ENCODE assay signal across 10 mouse cellular contexts in genomic region chr14:55898947-55899346, GRCm38 (mm10). TPM values are rescaled to one million over a fixed set of nuclear protein-coding genes. Genes with fewer than 3 reads are reported as not detected.
DNase-seq lines count a peak whose midpoint lies in the region; ATAC-seq and TF ChIP-seq lines count a peak whose summit lies in the region.
"Had no signal": no experiment of that assay in that cellular context is flagged by ENCODE, and none has a peak within 500 bp of the region (broad histone marks: within the 10 kb centered on the region; RNA-seq: fewer than 3 reads in every experiment).

No protein-coding gene starts in this region.

- TF ChIP-seq EP300 in liver, postnatal 0 days (IDR thresholded peaks at IDR 0.05; ENCODE audit: low read depth) = no peak

- H3K4me3 ChIP-seq in heart, embryonic 11.5 days (ENCODE audit: low read depth, low read length) = no peak overlapping the region
- peak overlapping the region; percentile 53; the same call in 1 of the 2 replicates for H3K4me3 ChIP-seq in cortical plate, adult 2 months (ENCODE audit: insufficient read depth, low read length)
- H3K4me3 ChIP-seq in forebrain, postnatal 0 days (ENCODE audit: low read depth, low read length) = peak overlapping the region; percentile 52; the same call in 1 of the 2 replicates
- H3K4me3 ChIP-seq in liver, postnatal 0 days (ENCODE audit: low read depth, low read length) = no peak overlapping the region

- H3K4me1 ChIP-seq in heart, embryonic 11.5 days (ENCODE audit: control insufficient read depth, insufficient read depth, low read length) = peaks cover 7% of the 10 kb centered on the region
- H3K4me1 ChIP-seq in cortical plate, adult 2 months (ENCODE audit: control insufficient read depth, insufficient read depth, low read length) = no peaks in the 10 kb centered on the region
- H3K4me1 ChIP-seq in forebrain, postnatal 0 days (ENCODE audit: insufficient read depth) = 0 out of 2 replicates have a peak, but pooled peaks cover 6% of the 10 kb centered on the region
- peaks cover 17% of the 10 kb centered on the region for H3K4me1 ChIP-seq in liver, postnatal 0 days (ENCODE audit: insufficient read depth)

- no peak overlapping the region for H3K27ac ChIP-seq in heart, embryonic 11.5 days (ENCODE audit: low read depth, low read length)
- no peak overlapping the region for H3K27ac ChIP-seq in cortical plate, adult 2 months (ENCODE audit: insufficient read depth, low read length)
- no peak overlapping the region for H3K27ac ChIP-seq in forebrain, postnatal 0 days (ENCODE audit: low read depth, low read length)
- no peak overlapping the region for H3K27ac ChIP-seq in liver, postnatal 0 days (ENCODE audit: low read depth)

- H3K4me2 ChIP-seq in heart, embryonic 11.5 days = peak overlapping the region; percentile 93
- H3K4me2 ChIP-seq in forebrain, postnatal 0 days (ENCODE audit: low read depth) = peak overlapping the region; percentile 95; the same call in 1 of the 2 replicates
- H3K4me2 ChIP-seq in liver, postnatal 0 days (ENCODE audit: low read depth, low read length) = peak overlapping the region; percentile 85

- H3K36me3 ChIP-seq in heart, embryonic 11.5 days (ENCODE audit: control insufficient read depth, insufficient read depth, low read length) = peaks cover 19% of the 10 kb centered on the region
- peaks cover 43% of the 10 kb centered on the region for H3K36me3 ChIP-seq in forebrain, postnatal 0 days (ENCODE audit: insufficient read depth)
- H3K36me3 ChIP-seq in liver, postnatal 0 days (replicated peaks; ENCODE audit: insufficient read depth, low read length) = peaks cover 31% of the 10 kb centered on the region

- H3K27me3 ChIP-seq in heart, embryonic 11.5 days (ENCODE audit: control insufficient read depth, insufficient read depth, low read length) = no peaks in the 10 kb centered on the region
- no peaks in the 10 kb centered on the region for H3K27me3 ChIP-seq in forebrain, postnatal 0 days (ENCODE audit: insufficient read depth, low read length)
- H3K27me3 ChIP-seq in liver, postnatal 0 days (ENCODE audit: insufficient read depth, low read length) = no peaks in the 10 kb centered on the region

- ATAC-seq in heart, embryonic 11.5 days (replicated peaks; ENCODE audit: insufficient number of reproducible peaks, low FRiP score, low TSS enrichment) = no peak
- ATAC-seq in forebrain, postnatal 0 days = no peak
- ATAC-seq in liver, postnatal 0 days = no peak

- WGBS in heart, embryonic 11.5 days (ENCODE audit: insufficient replicate concordance) = 89% methylated on average over 7 of the region's 7 CpGs
- 89% methylated on average over 7 of the region's 7 CpGs for WGBS in forebrain, postnatal 0 days
- 85% methylated on average over 7 of the region's 7 CpGs for WGBS in liver, postnatal 0 days (ENCODE audit: insufficient replicate concordance)

- no peak for DNase-seq in heart, postnatal 4 days
- DNase-seq in forebrain, postnatal 0 days = no peak
- DNase-seq in liver, postnatal 0 days = no peak
- no peak for DNase-seq in left cerebral cortex, postnatal 10 days (ENCODE audit: extremely low spot score in 1 of 2, low spot score in 2 of 2)
- no peak for DNase-seq in left cerebral cortex, postnatal 4 days
- DNase-seq in adrenal gland, postnatal 14 days = no peak

- no peak for TF ChIP-seq CTCF in cortical plate, adult 2 months (IDR thresholded peaks at IDR 0.05; ENCODE audit: extremely low read depth, insufficient read depth, low read length)
- no peak for TF ChIP-seq CTCF in forebrain, postnatal 0 days (IDR thresholded peaks at IDR 0.05; ENCODE audit: low read depth)
- no peak for TF ChIP-seq CTCF in liver, postnatal 0 days (IDR thresholded peaks at IDR 0.05; ENCODE audit: low read depth)

- 0 out of 2 replicates have a peak, but pooled peaks have one; percentile 10 for TF ChIP-seq POLR2A in cortical plate, adult 2 months (IDR thresholded peaks at IDR 0.05; ENCODE audit: extremely low read depth, insufficient read depth, low read length)

- H3K9me3 ChIP-seq in heart, embryonic 11.5 days (replicated peaks; ENCODE audit: control insufficient read depth, low read length) = no peaks in the 10 kb centered on the region
- no peaks in the 10 kb centered on the region for H3K9me3 ChIP-seq in forebrain, postnatal 0 days (ENCODE audit: low read length)
- no peaks in the 10 kb centered on the region for H3K9me3 ChIP-seq in liver, postnatal 0 days (ENCODE audit: low read length)
- H3K9me3 ChIP-seq: G1E had no signal

- no peak overlapping the region for H3K9ac ChIP-seq in heart, embryonic 11.5 days (ENCODE audit: low read depth, low read length)
- no peak overlapping the region; the same call in 1 of the 2 replicates for H3K9ac ChIP-seq in forebrain, postnatal 0 days
- H3K9ac ChIP-seq in liver, postnatal 0 days (replicated peaks) = no peak overlapping the region

- intact Hi-C loops in left cerebral cortex, postnatal 10 days (cut with DNase I) = no loop called here
- intact Hi-C loops in left cerebral cortex, postnatal 4 days (cut with DNase I) = no loop called here

RNA-seq across cellular contexts. Expression of gene Sdr39u1, which starts 1.1 kb away (rescaled TPM):
- polyA plus RNA-seq in heart, embryonic 11.5 days (2014; fragmentation: Nextera tagmentation; extraction: Ambion mirVana) = 36.9 and 42.2 TPM in 2 replicates
- total RNA-seq in heart, postnatal 4 days (2021) = 10 to 100 TPM; 57.0 to 61.3 TPM
- 147 and 150 TPM in 2 replicates for polyA plus RNA-seq in cortical plate, adult 2 months (2012; rRNA removed)
- total RNA-seq in forebrain, postnatal 0 days (2014; rRNA removed) = 96.2 and 103 TPM in 2 replicates
- 131 and 132 TPM in 2 replicates for polyA plus RNA-seq in forebrain, postnatal 0 days (2015; fragmentation: Nextera tagmentation; extraction: Ambion mirVana)
- polyA plus RNA-seq in liver, postnatal 0 days (2015; fragmentation: Nextera tagmentation; extraction: Ambion mirVana) = 26.2 and 26.9 TPM in 2 replicates
- 10 to 100 TPM; 90.4 to 96.1 TPM for total RNA-seq in left cerebral cortex, postnatal 10 days (2021)
- 10 to 100 TPM; 63.1 to 75.9 TPM for total RNA-seq in left cerebral cortex, postnatal 4 days (2021)
- 83.3 and 100 TPM in 2 replicates for total RNA-seq in adrenal gland, postnatal 14 days (2021)
- polyA plus RNA-seq: G1E had no signal

RNA-seq across cellular contexts. Expression of gene Khnyn, which starts 14.2 kb away (rescaled TPM):
- polyA plus RNA-seq in heart, embryonic 11.5 days (2014; fragmentation: Nextera tagmentation; extraction: Ambion mirVana) = 6.0 and 8.9 TPM in 2 replicates
- total RNA-seq in heart, postnatal 4 days (2021) = 10 to 100 TPM; 11.6 to 12.0 TPM
- 11.4 TPM in 2 replicates for polyA plus RNA-seq in cortical plate, adult 2 months (2012; rRNA removed)
- 13.6 and 20.0 TPM in 2 replicates for total RNA-seq in forebrain, postnatal 0 days (2014; rRNA removed)
- 3.2 and 5.3 TPM in 2 replicates for polyA plus RNA-seq in forebrain, postnatal 0 days (2015; fragmentation: Nextera tagmentation; extraction: Ambion mirVana)
- polyA plus RNA-seq in liver, postnatal 0 days (2015; fragmentation: Nextera tagmentation; extraction: Ambion mirVana) = 4.6 and 5.2 TPM in 2 replicates
- total RNA-seq in left cerebral cortex, postnatal 10 days (2021) = 10 to 100 TPM in 1 of 2 experiments, 1 to 10 TPM in 1; 9.8 to 11.3 TPM
- 10 to 100 TPM; 12.5 to 13.4 TPM for total RNA-seq in left cerebral cortex, postnatal 4 days (2021)
- 19.2 and 23.8 TPM in 2 replicates for total RNA-seq in adrenal gland, postnatal 14 days (2021)

RNA-seq across cellular contexts. Expression of gene Cbln3, which starts 14.8 kb away (rescaled TPM):
- polyA plus RNA-seq in heart, embryonic 11.5 days (2014; fragmentation: Nextera tagmentation; extraction: Ambion mirVana) = 0.30 and 0.42 TPM in 2 replicates
- under 1 TPM; 0.62 to 0.65 TPM for total RNA-seq in heart, postnatal 4 days (2021)
- 0.42 and 0.68 TPM in 2 replicates for polyA plus RNA-seq in cortical plate, adult 2 months (2012; rRNA removed)
- 0.29 and 0.46 TPM in 2 replicates for total RNA-seq in forebrain, postnatal 0 days (2014; rRNA removed)
- polyA plus RNA-seq in forebrain, postnatal 0 days (2015; fragmentation: Nextera tagmentation; extraction: Ambion mirVana) = 0.24 and 0.33 TPM in 2 replicates
- 0.29 and 0.40 TPM in 2 replicates for polyA plus RNA-seq in liver, postnatal 0 days (2015; fragmentation: Nextera tagmentation; extraction: Ambion mirVana)
- total RNA-seq in left cerebral cortex, postnatal 10 days (2021) = under 1 TPM; 0.28 to 0.65 TPM
- under 1 TPM; 0.44 to 0.74 TPM for total RNA-seq in left cerebral cortex, postnatal 4 days (2021)
- 0.11 and 0.34 TPM in 2 replicates for total RNA-seq in adrenal gland, postnatal 14 days (2021)

RNA-seq across cellular contexts. Expression of gene Nynrin, which starts 45.1 kb away (rescaled TPM):
- polyA plus RNA-seq in heart, embryonic 11.5 days (2014; fragmentation: Nextera tagmentation; extraction: Ambion mirVana) = 12.5 and 20.3 TPM in 2 replicates
- total RNA-seq in heart, postnatal 4 days (2021) = 10 to 100 TPM; 36.0 to 36.3 TPM
- polyA plus RNA-seq in cortical plate, adult 2 months (2012; rRNA removed) = 2.6 and 2.8 TPM in 2 replicates
- 24.2 and 28.5 TPM in 2 replicates for total RNA-seq in forebrain, postnatal 0 days (2014; rRNA removed)
- polyA plus RNA-seq in forebrain, postnatal 0 days (2015; fragmentation: Nextera tagmentation; extraction: Ambion mirVana) = 4.4 and 5.5 TPM in 2 replicates
- 0.63 and 0.70 TPM in 2 replicates for polyA plus RNA-seq in liver, postnatal 0 days (2015; fragmentation: Nextera tagmentation; extraction: Ambion mirVana)
- total RNA-seq in left cerebral cortex, postnatal 10 days (2021) = 10 to 100 TPM; 12.3 to 13.1 TPM
- total RNA-seq in left cerebral cortex, postnatal 4 days (2021) = 10 to 100 TPM; 39.1 to 40.9 TPM
- total RNA-seq in adrenal gland, postnatal 14 days (2021) = 14.1 and 18.8 TPM in 2 replicates

RNA-seq across cellular contexts. Expression of gene Cma1, which starts 45.5 kb away (rescaled TPM):
- polyA plus RNA-seq in heart, embryonic 11.5 days (2014; fragmentation: Nextera tagmentation; extraction: Ambion mirVana) = not detected in 2 replicates
- total RNA-seq in heart, postnatal 4 days (2021) = 10 to 100 TPM; 10.1 to 12.1 TPM
- 0.13 and 0.25 TPM in 2 replicates for polyA plus RNA-seq in cortical plate, adult 2 months (2012; rRNA removed)
- 0.76 and 2.6 TPM in 2 replicates for total RNA-seq in forebrain, postnatal 0 days (2014; rRNA removed)
- polyA plus RNA-seq in forebrain, postnatal 0 days (2015; fragmentation: Nextera tagmentation; extraction: Ambion mirVana) = 3.7 and 4.4 TPM in 2 replicates
- 0.59 and 1.7 TPM in 2 replicates for polyA plus RNA-seq in liver, postnatal 0 days (2015; fragmentation: Nextera tagmentation; extraction: Ambion mirVana)
- total RNA-seq in left cerebral cortex, postnatal 10 days (2021) = under 1 TPM in 1 of 2 experiments, not detected in 1; 0.43 TPM
- 10 to 100 TPM in 1 of 2 experiments, 1 to 10 TPM in 1; 9.8 to 12.4 TPM for total RNA-seq in left cerebral cortex, postnatal 4 days (2021)
- total RNA-seq in adrenal gland, postnatal 14 days (2021) = 4.3 and 5.9 TPM in 2 replicates
- polyA plus RNA-seq: G1E; small intestine, adult 2 months had no signal

Comparison
In these comparisons a context has a peak if more than half of its experiments do, and no peak if none do; other contexts are left out.
1. H3K4me3 ChIP-seq: peak in cortical plate, adult 2 months (single experiment) and forebrain, postnatal 0 days (single experiment); none in heart, embryonic 11.5 days (single experiment) and liver, postnatal 0 days (single experiment).
2. Peak in every context shown above with its lines, with median percentiles within 50 percentile points of each other: H3K4me2 ChIP-seq.